Mouse (Mus musculus) monocyte, adult 5-6 weeks (primary cell): ENCODE data around the gene Spef2. TPM values are rescaled to one million over a fixed set of nuclear protein-coding genes. Genes with fewer than 3 reads are reported as not detected.
A peak's percentile ranks its signal among the peaks of the same experiment; 100 is the strongest.
"Not testable (repeated sequence)": the region's sequence is repeated elsewhere in the genome, so short reads cannot be mapped to it uniquely, and the experiment has no call there.

Experiments
- ATAC-seq: fragments of 153-309, 156-312 bp; replicated peaks from 2 replicates; pipeline ENCODE4 v1.8.0; 2017; ENCODE audit warnings: mild to moderate bottlenecking; ENCODE audit not compliant: low TSS enrichment, insufficient number of reproducible peaks, severe bottlenecking, poor library complexity, low FRiP score
- total RNA-seq: library from RNA; stranded (forward); fragments of 200-1000, 200-491, 200-594 nt; gene quantifications from 3 replicates; pipeline ENCODE4 v1.2.3, GENCODE M21; 2017

Gene Spef2
- total RNA-seq, 1 experiment from 2014 or later, result not detected

- no peak for ATAC-seq
Observed at GRCm38 (mm10) chr15:9571896-9572295, 176.8 kb downstream of the Spef2 start.

DNA sequence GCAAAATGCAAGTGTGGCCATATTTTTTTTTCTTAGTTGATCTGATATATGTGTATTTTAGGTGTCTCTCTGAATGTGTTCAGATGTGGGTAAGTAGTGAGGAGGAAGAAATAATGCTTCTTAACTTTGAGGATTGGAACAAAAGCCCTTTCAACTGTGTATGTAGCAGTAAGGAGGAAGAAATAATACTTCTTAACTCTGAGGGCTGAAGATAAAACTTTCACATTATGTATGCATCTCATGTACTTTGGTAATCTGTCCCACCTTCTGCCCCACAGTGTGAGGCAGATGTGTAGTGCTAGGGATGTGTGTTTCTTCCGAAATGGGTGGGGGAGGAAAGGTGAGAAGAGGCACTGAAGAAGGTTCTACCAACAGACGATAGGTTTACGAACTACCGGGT lies 181.4 kb downstream of the Spef2 start:
- no peak for ATAC-seq

GRCm38 (mm10) chr15:9565396-9565795 lies 183.3 kb downstream of the Spef2 start:
- ATAC-seq, result no peak

- ATAC-seq, result no peak
Observed at GRCm38 (mm10) chr15:9564156-9564555, 184.5 kb downstream of the Spef2 start.

DNA sequence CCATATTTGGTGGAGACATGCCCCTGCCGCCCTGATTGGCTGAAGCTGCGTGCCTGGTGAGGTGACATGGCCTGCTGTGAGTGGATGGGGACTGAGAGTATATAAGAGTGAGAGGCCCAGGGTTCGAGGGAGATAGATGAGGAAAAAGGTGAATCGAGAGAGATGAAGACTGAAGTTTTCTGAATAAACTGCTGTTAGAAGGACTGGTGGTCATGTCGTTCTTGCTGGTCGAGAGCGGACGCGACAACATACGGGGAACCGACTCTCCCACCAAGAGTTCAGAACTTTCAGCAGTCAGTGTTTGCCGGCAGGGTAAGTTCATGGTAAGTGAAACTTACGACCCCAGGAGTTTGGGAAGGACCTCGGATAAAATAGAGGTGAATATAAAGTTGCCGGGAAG lies 191.4 kb downstream of the Spef2 start:
- not testable (repeated sequence) for ATAC-seq

DNA sequence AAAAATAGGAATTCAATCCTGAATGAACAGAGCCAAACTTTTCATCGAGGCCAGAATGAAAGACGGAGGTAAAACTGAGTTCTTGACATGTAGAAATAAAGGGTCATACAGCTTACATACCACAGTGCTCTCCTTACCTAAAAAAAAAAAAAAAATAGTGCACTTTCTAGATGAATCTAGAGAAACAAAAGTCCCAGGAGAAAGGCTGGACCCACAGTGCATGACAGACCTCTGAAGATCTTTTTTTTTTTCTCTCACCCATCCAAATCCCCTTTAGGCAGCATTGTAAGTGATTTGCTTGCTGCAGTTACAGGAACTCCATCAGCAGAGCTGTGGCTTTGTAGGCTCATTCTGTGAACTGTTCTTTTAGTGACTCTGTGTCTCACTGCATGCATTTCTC lies 199.7 kb downstream of the Spef2 start:
- no peak for ATAC-seq

- ATAC-seq, result no peak
Observed at GRCm38 (mm10) chr15:9535200-9535599, 213.5 kb downstream of the Spef2 start.

GRCm38 (mm10) chr15:9533356-9533902 lies 215.2 kb downstream of the Spef2 start:
- no peak for ATAC-seq

DNA sequence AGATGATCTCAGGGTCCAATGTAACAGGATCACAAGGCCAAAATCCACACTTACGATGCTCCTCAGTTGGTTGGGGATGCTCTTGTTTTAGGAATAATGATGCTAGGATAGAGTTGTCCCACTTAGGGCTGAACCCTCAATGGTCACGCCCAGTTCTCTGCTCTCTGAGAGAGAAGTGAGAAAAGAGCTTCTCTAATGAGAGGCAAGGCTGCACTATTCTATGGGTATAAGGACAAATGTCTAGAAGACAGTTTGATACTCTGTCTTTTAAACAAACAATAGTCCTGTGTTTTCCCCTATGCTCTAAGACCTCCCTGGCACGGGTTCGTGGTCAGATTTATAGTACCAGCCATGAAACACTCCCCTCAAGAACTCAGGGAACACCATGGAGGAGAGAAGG lies 218.6 kb downstream of the Spef2 start, which contains the start of gene Il7r:
TSS of gene Il7r (minus strand) at position 101 of the 400 bp plus-strand sequence.
- ATAC-seq, result no peak

DNA sequence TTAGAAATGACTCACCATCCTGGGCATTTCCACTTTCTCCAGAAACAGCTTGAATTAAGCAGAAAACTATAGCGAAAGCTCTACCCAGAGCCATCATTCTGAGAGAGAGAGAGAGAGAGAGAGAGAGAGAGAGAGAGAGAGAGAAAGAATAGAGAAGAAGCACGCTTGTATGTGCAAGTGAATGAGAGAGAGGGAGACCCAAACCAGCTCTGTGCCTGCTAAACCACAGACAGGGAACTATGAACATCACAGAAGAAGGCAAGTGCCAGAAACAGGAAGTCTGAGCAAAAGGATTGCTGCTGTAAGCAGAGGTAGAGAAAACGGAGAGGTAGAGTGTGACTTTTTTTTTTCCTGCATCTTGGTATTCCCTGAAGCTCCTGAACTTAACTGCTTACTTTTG lies 219.0 kb downstream of the Spef2 start:
- ATAC-seq, result peak; percentile 65

Other genes with a start within 250 kb of the Spef2 start
- 6.6 to 7.9 TPM (median 7.5 TPM) in 3 replicates for gene Il7r, start 218.7 kb downstream of the Spef2 start, total RNA-seq